Mouse (Mus musculus) mature B cell (primary cell): ENCODE measurements around the gene Slc35g3.

ENCODE experiments used
- in situ Hi-C: fragments of 300-500 bp; cut with MboI; formaldehyde crosslinking; loops from 2 replicates; pipeline ENCODE4 v1.14.3; 2019

Gene Slc35g3

GRCm38 (mm10) chr11:69787306-69787705 is 25.5 kb upstream of the Slc35g3 start:
- in situ Hi-C loops: no loop called here

DNA sequence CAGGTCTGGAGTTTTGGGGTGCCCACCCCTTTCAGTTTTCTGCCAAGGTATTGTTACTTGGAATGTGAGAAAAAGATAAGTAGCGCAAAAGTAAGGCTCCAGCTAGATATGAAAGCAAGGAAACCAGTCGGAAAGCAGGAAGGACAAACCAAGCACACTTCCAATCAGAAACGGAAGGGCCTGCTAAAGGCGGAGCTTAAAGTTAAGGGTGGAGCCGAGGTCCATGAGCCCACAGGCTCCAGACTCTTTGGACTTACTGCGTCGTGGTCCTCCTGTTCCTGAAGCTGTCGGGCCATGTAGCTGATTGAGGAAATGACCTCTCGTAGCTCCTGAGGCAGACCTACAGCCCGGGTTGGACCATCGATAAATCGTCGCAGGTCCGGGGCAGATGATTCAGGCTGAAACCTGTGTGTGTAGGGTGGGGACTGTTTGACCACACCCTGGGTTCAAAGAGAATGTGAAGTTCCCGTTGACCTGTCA is 23.1 kb upstream of the Slc35g3 start:
- in situ Hi-C loops: no loop called here

DNA sequence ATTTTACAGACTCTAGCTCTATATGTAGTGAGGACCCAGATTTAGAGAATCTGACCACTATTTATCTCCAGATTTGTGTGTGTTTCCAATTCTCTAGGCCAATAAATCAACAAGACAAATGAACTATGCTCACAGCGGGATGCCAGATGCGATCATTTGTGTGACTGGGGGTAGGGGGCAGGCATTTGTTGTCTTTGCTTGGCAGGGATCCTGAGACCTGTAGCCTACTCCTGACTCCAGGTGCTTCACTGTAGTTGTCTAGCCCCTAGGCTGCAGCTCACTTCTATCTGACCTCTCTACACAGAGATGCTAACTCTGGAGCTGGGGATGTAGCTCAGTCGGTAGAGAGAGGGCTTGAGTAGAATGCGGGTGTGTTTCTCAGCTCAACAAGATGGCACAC is 20.1 kb upstream of the Slc35g3 start:
- in situ Hi-C loops: no loop called here

- in situ Hi-C loops: no loop called here
Observed at GRCm38 (mm10) chr11:69778985-69779384, 17.2 kb upstream of the Slc35g3 start.

- in situ Hi-C loops: no loop called here
Observed at GRCm38 (mm10) chr11:69778258-69778982, 16.7 kb upstream of the Slc35g3 start.

DNA sequence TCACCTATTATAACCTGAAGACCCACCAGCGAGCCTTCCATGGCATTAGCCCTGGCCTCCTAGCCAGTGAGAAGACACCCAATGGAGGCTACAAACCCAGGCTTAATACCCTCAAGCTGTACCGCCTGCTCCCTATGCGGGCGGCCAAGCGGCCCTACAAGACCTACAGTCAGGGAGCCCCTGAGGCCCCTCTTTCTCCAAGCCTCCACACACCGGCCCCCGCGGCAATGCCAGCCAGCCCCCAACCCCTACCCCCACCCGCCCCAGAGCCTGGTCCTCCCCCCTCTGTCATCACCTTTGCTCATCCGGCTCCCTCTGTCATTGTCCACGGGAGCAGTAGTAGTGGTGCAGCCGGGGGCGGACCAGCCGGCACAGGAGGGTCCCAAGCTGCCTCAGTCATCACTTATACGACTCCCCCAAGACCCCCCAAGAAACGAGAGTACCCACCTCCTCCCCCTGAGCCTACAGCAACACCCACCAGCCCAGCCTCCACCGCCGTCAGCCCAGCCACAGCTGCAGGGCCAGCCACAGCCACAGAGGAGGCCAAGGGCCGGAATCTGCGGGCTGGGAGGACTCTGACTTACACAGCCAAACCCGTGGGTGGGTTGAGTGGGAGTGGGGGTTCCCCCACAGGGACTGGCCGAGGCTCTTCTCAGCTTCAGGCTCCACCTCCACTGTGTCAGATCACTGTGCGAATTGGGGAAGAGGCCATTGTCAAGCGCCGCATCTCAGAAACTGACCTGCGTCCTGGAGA is 15.9 kb upstream of the Slc35g3 start:
- in situ Hi-C loops: no loop called here

DNA sequence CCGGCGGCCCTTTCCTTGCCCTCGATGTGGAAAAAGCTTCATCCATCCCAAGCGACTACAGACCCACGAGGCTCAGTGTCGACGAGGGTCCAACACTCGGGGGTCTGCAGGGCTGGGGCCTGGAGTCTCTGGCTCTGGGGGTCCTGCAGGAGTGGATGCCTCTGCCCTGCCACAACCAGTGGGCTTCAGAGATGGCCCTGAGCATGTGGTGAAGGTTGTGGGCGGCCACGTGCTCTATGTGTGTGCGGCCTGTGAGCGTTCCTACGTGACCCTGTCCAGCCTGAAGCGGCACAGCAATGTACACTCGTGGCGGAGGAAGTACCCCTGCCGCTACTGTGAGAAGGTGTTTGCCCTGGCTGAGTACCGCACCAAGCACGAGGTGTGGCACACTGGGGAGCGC is 14.7 kb upstream of the Slc35g3 start:
- in situ Hi-C loops: no loop called here

DNA sequence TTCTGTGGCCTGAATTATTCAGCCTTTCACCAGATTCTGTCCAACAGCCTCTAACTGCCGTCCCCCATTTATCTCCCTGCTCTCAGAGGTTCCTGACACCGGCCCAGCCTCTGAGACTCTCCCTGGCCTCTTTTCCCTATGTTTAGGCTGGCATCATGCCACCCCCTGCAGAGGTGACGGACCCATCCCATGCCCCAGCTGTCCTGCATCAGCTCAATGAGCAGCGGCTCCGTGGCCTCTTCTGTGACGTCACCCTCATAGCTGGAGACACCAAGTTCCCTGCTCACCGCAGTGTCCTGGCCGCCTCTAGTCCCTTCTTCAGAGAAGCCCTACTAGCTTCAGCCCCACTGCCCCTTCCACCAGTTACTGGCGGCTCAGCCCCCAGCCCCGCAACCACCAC is 13.9 kb upstream of the Slc35g3 start:
- in situ Hi-C loops: no loop called here

DNA sequence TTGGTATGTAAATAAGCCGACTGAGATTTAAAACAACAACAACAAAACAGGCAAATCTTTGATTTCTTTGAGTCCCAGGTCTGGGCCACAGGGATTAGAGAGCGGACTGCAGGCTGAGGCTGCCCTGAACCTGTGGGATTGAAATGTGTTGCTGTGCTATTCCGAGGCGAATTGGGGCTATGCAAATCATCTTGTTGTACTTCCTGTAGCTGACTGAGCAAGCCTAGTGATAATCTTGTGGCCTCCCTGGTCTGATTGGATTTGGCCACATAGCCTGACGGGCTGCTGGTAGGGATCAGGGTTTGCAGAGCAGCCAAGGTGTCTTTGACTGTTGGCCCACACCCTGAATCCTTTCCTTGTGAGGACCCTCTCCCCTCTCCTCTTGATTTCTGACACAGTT is 13.2 kb upstream of the Slc35g3 start:
- in situ Hi-C loops: no loop called here

DNA sequence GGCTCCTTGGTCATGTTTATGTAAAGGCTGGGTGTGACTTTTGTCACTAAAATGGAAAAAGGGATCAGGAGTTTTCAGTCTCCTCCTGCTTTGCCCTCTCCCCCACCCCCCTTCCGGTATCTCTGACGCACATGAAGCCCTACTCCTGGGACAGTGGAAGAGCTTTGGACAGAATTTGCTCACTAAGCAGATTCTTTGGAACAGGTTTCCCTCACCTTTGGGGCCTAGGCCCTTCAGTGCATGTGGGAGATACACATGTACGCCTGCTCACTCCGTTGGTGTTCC is 5.8 kb upstream of the Slc35g3 start:
- in situ Hi-C loops: no loop called here

DNA sequence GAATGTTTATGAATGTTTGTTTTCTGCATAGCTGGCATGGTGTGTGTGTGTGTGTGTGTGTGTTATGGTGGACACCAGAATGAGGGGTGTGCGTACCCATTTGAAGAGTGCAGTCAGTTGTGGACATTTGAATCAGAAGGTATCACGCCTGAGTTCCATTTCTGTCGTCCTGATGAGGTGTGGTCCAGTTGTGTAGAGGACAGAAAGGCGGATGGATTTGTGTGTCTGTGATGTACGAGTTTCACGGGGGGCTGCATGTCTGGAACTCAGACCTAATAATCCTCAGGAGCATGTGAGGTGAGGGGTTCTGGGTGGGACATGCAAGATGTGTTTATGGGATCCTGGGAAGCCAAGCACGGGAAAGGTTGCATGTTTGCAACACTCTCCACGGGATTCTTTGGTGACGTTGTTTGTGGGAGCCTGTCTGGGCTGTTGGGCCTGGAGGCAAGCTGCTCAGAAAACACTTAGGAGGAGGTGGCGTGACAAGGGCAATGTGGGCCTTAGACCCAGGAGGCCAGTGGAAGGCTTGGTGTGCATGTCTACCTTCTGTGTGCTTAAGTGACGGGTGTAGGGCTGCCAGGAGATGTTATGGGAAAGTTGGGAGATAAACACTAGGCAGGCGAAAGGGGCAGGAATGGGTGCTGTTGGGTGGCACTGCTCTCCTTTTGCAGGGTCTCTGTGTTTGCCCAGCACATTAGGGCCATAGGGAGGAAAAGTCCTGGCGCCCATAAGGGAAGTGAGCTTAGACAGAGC is 5.3 kb upstream of the Slc35g3 start:
- in situ Hi-C loops: no loop called here

DNA sequence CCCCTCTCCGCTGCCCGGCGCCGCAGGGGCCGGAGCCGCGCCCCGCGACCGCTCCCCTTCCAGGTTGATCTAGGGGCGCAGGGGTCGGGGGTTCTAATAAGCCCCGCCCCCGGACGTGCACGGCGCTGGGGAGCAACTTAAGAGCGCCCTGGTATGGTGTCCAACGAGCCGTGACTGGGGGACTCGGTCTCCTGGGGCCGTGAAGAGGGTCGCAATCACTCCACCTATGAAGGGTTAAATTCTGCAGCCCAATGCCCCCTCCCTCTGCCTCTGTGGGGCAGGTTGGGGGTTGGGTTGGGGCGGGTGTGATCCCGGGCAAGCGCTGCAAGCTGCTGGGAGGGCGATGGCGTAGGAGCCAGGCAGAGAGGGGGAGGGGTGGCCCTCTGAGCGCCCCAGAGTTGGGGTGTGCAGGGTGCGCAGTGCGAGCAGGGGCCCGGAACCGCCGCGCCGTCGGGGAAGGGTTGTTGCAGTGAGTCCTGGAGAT is 4.4 kb upstream of the Slc35g3 start:
- in situ Hi-C loops: no loop called here

DNA sequence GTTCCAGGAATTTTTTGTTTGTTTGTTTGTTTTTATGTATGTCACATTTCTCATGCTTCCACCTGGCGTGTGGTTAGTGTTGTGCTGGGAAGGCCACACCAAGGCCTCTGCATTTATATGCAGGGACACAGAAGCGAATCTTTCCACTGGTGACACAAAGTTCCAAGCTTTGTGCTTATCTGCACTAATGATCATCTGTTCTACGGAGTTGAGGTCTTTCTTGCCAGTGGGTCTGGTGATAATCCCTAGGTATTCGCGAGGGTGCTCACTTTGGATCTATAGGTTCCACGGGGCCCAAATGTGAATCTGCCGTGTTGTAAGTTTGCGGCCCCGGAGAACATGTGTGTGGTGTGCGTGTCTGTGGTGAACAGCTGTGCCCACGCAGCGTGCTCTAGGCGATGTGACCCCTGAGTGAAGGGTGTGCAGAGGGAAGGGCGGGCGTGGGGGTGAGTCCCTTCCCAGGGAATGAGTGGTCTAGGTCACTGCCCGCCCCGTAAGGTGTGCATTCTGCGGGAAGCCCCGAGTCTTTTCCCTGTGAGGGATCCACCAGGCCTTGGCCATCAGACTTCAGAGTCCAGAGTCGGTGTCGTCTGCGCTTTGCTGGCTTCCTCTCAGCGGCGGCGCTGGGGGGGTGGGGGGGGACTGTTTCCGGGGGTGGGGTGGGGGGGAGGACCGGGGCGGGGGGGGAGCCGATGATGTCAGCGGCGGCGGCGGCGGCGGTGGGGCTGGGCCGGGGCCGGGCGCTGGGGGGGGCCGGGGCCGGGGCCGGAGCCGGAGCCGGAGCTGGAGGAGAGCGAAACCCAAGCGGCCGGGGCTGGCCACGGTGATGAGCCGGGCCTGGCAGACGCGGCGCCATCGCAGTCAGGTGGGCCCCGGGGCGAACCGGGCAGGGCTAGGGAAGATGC is 3.7 kb upstream of the Slc35g3 start, which contains the start of gene Zbtb4:
Gene Zbtb4, plus strand, starts transcription at position 692 of the 905 bp plus-strand sequence.
- in situ Hi-C loops: no loop called here

DNA sequence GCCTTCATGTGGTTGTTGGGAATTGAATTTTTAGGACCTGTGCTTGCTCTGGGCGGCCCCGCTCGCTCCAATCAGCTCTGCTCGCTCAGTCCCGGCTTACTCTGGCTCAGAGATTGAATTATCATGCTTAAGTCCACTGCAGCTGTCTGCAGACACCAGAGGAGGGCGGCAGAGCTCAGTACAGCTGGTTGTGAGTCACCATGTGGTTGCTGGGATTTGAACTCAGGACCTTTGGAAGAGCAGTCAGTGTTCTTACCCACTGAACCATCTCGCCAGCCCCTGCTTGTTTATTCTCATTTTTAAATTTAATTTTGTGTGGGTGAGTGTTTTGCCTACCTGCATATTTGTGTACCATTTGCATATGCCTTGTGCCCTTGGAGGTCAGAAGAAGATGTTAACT is 1.8 kb upstream of the Slc35g3 start:
- in situ Hi-C loops: no loop called here

DNA sequence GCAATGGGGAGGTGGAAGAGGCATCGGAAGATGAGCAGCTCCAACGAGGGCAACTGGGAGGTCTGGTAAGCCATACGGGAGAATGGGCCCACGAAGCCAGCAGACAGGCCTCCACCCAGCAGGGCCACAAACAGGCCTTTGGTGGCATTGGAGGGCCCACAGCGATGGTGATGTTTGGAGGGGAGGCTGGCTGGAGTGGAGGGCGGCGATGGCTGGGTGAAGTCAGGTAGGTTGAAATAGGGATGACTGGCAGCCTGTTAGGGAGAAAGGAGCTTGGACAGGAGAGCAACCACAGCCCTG is 917 bp downstream of the Slc35g3 start:
- in situ Hi-C loops: no loop called here

GRCm38 (mm10) chr11:69760160-69760900 is 1.4 kb downstream of the Slc35g3 start:
- in situ Hi-C loops: no loop called here

DNA sequence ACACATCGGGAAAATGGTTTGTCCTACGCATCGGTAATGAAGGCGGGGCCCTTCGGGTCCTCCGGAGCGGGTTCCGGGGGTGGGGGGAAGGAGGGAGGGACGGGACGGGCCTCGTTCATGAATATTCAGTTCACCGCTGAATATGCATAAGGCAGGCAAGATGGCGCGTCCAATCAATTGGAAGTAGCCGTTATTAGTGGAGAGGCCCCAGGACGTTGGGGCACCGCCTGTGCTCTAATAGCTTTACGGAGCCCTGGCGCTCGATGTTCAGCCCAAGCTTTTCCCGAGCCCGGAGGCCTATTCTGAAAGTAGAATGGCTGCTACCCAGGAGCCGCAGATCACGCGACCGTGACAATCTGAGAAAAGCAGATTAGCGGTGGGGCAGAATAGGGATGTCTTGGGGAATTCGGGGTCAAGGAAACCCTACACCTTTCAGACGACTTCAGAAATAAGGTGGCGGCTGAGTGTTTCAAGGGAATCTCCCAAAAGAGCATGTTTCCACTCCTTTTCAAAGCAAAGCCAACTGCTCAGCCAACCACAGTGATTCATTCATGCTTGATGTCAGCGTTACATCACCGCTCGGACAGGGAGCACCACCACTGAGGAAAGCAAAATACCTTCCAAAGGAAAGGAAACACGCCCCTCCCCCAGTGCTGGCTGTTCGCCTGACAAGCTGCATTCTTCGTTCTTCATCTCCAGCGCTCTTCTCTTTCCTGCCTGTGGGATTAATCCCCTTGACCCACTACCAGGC is 2.6 kb downstream of the Slc35g3 start:
- in situ Hi-C loops: loop anchor here (5.0 kb wide), 2 partner anchors 38 to 118 kb away; partner anchors contain the start of genes Chrnb1 and Tmem95

- in situ Hi-C loops: loop anchor here (5.0 kb wide), 2 partner anchors 39 to 119 kb away; partner anchors contain the start of genes Chrnb1 and Tmem95
Observed at GRCm38 (mm10) chr11:69758478-69758970, 3.2 kb downstream of the Slc35g3 start, which contains the start of gene Polr2a. TSS of gene Polr2a (minus strand) at chr11:69758637.

GRCm38 (mm10) chr11:69758090-69758456 is 3.7 kb downstream of the Slc35g3 start:
- in situ Hi-C loops: loop anchor here (5.0 kb wide), 2 partner anchors 39 to 119 kb away; partner anchors contain the start of genes Chrnb1 and Tmem95
